Mouse (Mus musculus): ENCODE measurements around the gene A230072I06Rik. TPM values are rescaled to one million over a fixed set of nuclear protein-coding genes. Genes with fewer than 3 reads are reported as not detected.

The A230072I06Rik gene
- not detected for total RNA-seq (2021)
- long read RNA-seq, experiment 1 = 0 reads
- long read RNA-seq, experiment 2 = 0 reads

- DNase-seq (ENCODE audit: low spot score) = no peak
These were observed at the start of gene A230072I06Rik for GRCm38 (mm10) chr8:12278663-12279312. A230072I06Rik (plus strand) TSS chr8:12278819.

DNA sequence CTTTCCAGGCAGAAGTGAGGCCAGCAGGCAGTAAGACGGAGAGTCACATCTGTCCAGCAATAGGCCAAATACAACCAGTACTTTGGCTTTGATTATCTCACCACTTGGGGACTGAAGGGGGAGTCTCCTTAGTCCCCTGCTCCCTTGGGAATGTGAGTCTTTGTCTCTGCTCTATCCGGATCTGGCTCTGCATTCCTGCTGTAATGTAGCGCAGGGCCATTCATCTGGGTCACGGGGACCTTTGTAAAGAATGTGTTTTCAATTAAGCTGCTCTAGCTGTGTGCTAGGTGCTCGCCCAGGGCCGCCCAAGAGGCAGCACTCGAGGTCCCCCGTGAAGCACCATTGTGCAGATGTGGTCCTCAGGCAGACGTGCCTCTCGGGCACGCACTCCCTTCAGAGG is 44.6 kb upstream of the A230072I06Rik start:
- DNase-seq (ENCODE audit: low spot score) = no peak

DNA sequence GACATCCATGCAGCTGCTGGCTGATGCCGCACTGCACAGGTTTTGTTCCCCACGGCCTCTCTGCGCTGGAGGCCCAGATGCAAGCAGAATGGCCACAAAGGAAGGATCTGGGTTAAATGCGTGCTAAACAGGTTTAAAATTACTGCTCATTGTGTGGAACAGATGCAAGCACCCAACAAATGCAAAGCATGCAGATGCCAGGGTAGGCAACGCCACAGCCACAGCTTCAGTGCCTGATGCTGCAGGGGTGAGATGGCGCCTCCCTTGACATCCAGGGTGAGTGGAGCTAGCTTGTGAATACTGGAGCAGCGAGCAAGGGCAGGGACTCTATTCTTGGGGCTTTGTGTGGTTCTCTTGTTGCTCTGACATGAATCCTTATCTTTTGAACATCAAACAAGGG is 39.8 kb upstream of the A230072I06Rik start:
- no peak for DNase-seq (ENCODE audit: low spot score)

DNA sequence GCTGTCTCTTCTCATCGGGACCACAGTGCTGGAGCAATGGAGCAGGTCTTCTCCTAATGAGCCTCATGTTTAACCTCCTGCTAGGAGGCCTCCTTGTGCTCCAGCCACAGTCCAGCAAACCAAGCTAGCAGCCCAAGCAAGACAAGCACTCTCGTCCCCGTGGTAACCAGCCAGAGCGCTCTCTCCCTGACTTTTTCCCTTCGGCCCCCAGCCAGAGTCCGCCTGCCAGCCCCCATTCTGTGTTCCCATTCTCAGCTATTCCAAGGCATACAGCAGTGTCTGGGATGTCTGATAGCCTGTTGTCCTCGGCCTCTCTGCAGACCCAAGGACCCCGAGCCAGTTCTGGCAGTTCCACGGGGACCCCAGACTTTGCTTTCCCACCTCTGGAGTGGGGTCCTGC is 38.5 kb upstream of the A230072I06Rik start:
- DNase-seq (ENCODE audit: low spot score) = no peak

GRCm38 (mm10) chr8:12243746-12244145 is 34.9 kb upstream of the A230072I06Rik start:
- no peak for DNase-seq (ENCODE audit: low spot score)

GRCm38 (mm10) chr8:12259890-12260289 is 18.7 kb upstream of the A230072I06Rik start:
- no peak for DNase-seq (ENCODE audit: low spot score)

GRCm38 (mm10) chr8:12260476-12261029 is 18.1 kb upstream of the A230072I06Rik start:
- DNase-seq (ENCODE audit: low spot score) = no peak

DNA sequence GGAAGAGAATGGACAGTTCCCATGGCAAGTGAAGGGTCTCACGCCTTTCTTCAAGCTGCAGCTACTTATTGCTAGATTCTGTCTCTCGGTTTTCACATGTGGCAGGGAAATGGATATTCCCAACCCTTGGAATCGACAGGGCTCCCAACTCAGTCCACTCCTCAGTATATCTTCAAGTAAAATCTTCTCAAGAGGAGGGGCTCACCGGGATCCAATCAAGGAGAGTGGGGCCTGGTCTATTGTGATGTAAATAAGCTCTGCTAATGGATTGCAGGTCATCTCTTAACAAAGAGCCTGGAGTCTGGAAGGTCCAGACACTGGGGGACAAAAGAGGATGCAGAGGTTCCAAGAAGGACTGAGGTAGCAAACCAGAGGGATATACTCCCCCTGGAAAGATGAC is 17.1 kb upstream of the A230072I06Rik start:
- DNase-seq (ENCODE audit: low spot score) = no peak

GRCm38 (mm10) chr8:12264996-12265395 is 13.6 kb upstream of the A230072I06Rik start:
- no peak for DNase-seq (ENCODE audit: low spot score)

GRCm38 (mm10) chr8:12267863-12268262 is 10.8 kb upstream of the A230072I06Rik start:
- no peak for DNase-seq (ENCODE audit: low spot score)

GRCm38 (mm10) chr8:12268306-12268829 is 10.3 kb upstream of the A230072I06Rik start:
- no peak for DNase-seq (ENCODE audit: low spot score)

- no peak for DNase-seq (ENCODE audit: low spot score)
These were observed 1.0 kb downstream of the A230072I06Rik start for GRCm38 (mm10) chr8:12279482-12280192.

- DNase-seq (ENCODE audit: low spot score) = no peak
These were observed 3.5 kb downstream of the A230072I06Rik start for GRCm38 (mm10) chr8:12282128-12282527.

- DNase-seq (ENCODE audit: low spot score) = no peak
These were observed 11.9 kb downstream of the A230072I06Rik start for GRCm38 (mm10) chr8:12290551-12290950.

DNA sequence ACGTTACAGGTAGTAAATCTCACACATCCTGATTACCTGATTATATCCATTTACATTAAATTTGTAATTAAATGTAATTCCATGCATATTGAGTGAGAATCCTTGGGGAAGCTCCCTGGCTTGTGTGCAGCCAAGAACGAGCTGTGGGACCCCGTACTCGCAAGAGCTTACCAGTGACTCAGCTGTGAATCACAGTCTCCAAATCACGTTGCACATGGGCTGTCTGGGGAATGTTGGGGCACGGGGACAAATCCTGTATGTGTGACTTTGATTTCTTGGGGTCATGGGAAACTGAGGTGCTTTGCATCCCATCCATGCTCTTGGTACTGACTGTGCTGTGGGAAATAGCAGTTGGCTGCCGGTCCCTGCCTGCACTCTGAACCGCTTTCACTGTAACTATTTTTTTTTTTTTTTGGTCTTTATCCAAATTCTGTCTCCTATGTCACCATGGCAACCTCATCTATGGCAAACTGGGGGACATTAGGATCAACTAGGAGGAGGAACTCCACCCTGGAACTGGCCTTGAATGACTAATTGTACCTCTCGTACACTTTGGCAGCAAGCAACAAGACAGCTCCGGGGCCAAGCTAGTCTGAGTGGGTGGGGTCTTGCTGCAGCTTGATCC is 19.8 kb downstream of the A230072I06Rik start:
- no peak for DNase-seq (ENCODE audit: low spot score)

DNA sequence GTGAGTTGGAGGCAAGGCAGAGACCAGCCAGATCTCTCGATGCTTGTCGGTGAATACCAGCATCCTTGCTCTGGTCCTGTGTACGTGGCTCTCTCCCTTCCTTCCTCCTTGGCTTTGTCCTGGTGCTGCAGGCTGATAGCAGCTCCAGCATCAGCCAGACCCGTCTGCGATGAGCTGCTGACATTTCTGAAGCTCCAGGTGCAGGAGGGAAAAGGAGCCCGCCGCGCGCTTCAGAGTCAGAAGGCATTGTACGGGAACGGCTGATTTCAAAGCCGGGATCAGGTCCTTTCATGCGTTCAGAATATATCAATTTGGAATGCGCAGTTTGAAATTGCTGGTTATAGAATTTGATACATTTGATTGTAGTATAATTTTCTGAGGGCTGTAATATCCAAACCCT is 23.4 kb downstream of the A230072I06Rik start:
- DNase-seq (ENCODE audit: low spot score) = no peak

DNA sequence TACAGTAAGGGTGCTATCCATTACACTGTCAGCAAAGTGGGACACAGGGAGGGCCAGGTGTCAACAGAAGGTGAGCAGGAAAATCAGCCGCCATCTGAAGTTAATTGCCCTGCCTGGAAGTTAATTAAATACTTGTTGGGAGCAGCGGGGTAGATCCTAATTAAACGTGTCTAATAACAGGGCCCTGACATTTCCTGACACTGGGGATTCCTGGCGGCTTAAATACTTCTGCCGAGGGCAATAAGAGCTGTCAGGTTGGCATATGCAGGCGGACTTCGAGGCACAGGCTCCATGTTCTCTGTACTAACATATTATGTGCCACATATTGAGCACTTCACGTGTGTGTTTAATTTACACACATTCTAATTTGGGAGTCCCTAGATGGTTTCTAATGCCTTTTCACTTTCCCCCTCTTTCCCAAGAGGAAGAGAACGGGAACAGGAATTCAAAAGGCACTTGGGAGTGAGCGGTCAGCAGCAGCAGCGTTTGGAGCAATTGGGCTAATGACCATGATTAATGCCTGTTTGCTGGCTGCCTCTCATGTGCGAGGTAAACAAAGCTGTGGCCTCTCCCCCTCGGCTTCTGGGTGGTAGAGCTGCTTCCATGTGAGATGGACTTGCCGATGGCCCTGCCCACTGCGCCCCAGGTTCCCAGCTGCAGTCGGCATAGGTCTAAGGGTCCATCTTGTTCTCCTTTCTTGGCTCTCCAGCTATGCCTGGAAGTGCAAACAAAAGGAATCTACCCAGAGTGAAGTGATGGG is 34.5 kb downstream of the A230072I06Rik start:
- no peak for DNase-seq (ENCODE audit: low spot score)

- DNase-seq (ENCODE audit: low spot score) = no peak
These were observed 35.6 kb downstream of the A230072I06Rik start for GRCm38 (mm10) chr8:12314258-12314657.

- no peak for DNase-seq (ENCODE audit: low spot score)
These were observed 36.6 kb downstream of the A230072I06Rik start for GRCm38 (mm10) chr8:12315177-12315576.

DNA sequence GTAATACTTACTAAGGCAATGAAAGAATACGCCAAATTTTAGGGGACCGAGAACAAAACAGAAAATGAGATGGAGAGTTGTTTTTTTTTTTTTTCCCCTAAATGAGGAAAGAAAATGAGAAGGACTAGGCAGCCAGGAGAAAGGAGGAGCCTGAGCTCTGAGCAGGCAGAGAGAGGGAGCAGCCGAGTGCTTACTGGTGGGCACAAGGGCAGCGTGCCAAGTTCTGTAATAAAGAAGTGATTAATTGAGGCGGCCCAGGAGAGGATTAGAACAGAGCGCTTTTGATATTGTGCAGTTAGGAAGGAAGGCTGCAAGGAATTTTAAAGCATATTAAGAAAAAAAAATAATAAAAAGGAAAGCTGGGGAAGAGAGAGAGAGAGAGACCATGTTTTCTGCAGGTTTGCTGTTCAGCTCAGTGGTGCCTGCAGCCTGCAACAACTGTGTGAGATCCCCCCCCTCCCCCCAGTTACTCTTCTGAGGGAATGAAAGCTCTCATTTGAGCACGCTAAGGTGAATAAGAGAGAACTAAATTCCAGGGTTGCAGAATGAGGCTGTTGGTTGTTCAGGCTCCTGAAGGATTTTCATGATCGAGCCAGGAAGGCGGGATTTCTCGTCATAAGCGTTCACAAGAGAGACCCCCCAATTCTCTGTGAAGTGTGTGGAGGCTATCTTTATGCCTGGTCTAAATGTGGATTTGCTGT is 41.3 kb downstream of the A230072I06Rik start:
- DNase-seq (ENCODE audit: low spot score) = no peak

GRCm38 (mm10) chr8:12322071-12322470 is 43.5 kb downstream of the A230072I06Rik start:
- DNase-seq (ENCODE audit: low spot score) = no peak
